Mouse (Mus musculus): ENCODE results near the gene Crybg2. TPM values are rescaled to one million over a fixed set of nuclear protein-coding genes. Genes with fewer than 3 reads are reported as not detected.
A peak's percentile ranks its signal among the peaks of the same experiment; 100 is the strongest.

Gene Crybg2
- total RNA-seq, 2 experiments from 2014 or later = 1.3 to 1.4 TPM

DNA sequence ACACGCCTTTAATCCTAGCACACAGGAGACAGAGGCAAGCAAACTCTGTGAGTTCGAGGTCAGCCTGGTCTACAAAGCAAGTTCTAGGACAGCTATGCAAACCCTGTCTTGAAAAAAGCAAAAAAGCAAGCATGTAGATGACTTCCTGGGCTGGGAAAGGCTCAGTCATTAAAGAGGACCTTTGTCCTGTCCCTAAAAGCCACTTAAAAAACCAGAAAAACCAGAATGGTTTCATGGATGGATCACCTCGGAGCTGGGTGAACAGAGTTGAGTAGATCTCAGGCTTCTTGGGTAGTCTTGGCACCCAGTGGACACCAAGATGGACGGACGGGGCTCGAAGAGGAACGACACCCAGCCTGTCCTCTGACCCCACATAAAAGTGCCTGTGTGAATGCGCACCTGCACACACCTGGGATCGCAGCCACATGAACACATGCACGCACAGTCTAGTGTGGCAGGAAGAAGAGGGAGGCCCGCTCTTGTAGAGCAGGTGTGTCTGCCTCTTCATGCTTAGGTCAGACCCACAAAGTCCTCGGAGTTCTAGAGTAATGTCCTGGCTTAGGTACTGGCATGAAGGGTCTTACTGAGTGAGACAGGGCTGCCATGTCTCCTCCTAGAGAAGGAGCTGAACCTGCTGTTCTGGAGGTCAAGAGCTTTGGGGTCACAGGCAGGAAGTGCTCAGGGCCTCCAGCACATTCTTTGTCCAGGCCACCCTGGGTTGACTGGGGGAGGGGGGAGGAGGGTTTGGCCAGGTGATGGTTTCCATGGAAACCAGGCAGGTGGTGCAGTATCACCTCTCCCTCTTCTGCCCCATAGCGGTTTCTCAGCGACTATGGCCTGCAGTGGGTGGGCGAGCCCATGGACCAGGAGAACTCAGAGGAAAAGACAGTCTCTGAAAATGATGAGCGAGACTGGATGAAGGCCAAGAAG, 54.9 kb downstream of the Crybg2 start:
- intact Hi-C loops (cut with DNase I) = no loop called here
- DNase-seq (ENCODE audit: low spot score in 2 of 2) = no peak

DNA sequence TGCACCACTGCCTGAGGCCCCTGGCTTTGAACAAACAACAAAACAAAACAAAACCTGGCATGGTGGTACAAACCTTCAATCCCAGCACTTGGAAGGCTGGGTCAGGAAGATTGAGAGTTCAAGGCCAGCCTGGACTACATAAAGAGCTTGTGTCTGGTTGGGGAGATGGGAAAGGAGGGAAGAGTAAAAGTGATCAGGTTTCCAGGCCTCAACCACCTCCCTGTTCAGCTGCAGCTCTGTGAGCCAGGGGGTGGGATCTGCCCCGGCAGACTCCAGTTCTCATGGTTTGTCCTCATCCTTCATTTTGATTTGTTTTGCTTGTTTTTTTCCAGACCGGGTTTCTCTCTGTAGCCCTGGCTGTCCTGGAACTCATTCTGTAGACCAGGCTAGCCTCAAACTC, 55.9 kb downstream of the Crybg2 start:
- no peak for DNase-seq (ENCODE audit: low spot score in 2 of 2)
- intact Hi-C loops (cut with DNase I) = no loop called here

DNA sequence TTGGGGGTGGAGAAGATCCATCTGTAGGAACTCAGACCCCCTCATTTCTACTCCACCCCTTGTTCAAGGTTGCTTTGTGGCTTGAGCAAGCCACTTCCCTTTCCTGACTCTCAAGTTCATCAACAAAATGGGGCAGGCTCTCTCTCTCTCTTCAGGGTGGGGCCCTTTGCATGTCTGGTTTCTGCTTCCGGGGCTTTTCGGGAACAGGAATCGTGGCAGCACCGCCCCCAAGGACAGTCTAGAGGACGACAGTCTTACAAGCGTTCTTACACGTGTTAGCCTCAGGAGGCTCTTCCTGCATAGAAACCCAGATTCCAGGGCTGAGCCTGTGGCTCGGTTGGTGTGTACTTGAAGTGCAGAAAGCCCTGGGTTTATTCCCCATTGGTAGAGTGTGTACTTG, 56.4 kb downstream of the Crybg2 start:
- peak in 1 of 2 experiments; percentile 13 for DNase-seq (ENCODE audit: low spot score in 2 of 2)
- intact Hi-C loops (cut with DNase I) = no loop called here

DNA sequence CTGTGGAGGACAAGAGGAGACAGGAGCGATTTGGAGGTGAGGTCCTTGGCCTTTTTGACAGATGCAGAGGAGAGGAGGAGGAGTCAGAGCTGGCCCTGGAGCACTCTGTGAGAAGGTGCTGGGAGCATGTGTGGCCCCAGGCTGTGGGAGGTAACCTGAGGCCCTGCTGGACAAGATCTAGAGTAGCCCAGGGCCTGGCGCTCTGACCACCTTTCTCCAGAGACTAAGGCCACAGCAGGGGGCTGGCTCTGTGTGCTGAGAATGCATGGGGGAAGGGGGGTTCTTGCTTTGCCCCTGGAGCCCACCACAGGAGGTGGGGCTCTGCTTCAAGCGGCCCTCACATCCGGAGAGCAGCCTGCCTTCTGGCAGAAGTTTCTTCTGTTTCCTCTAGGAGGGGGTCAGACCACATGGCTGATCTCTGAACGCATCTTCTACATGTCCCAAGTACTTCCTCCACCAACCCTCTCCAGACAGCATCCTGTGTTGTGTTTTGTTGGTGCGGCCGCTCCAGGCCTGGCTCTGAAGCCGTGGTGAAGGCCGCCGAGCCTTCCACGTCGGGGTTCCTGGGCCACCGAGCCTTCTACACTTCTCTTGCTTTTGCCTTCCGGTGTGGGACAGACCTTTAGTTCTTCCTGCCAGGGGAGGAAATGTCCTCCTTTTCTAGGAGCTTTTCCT, 57.6 kb downstream of the Crybg2 start:
- no peak for DNase-seq (ENCODE audit: low spot score in 2 of 2)
- intact Hi-C loops (cut with DNase I) = no loop called here

DNA sequence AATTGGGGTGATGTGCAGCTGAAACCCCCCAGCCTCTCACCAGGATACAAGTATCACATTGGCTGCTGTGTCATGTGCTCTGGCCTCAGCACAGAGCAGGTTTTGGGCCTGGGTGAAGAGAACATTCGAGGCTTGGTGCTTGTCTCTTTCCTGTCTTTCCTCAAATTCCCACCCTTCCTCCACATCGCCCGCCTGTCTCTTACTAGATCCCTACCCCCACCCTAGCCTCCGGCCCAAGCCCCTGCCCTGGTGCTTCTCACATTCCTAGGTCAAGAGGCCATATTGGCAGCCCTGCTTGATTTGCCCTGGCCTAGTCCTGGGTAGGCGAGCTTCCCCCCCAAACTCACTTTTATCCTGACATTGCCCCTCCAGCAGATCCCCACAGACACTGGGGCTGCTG, 58.4 kb downstream of the Crybg2 start:
- no peak for DNase-seq (ENCODE audit: low spot score in 2 of 2)
- intact Hi-C loops (cut with DNase I) = no loop called here

DNA sequence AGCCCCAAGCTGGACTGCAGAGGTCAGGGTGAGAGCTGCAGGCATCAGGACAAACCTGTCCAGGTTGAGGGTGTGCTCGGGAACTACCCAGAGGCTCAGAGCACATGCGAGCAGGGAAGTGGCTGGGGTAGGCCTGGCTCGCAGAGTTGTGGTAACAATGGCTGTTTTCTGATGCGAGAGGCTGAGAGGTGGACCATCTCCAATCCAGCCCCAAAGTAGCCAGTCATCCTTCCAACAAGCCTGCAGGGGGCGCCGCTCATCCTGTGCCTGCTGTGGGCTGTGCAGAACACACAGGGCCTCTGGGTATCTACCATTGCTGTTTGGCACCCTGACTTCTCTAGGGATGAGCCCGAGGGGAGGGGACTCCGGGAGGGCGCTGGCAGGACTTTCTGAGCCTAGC, 59.0 kb downstream of the Crybg2 start:
- intact Hi-C loops (cut with DNase I) = no loop called here
- no peak for DNase-seq (ENCODE audit: low spot score in 2 of 2)

DNA sequence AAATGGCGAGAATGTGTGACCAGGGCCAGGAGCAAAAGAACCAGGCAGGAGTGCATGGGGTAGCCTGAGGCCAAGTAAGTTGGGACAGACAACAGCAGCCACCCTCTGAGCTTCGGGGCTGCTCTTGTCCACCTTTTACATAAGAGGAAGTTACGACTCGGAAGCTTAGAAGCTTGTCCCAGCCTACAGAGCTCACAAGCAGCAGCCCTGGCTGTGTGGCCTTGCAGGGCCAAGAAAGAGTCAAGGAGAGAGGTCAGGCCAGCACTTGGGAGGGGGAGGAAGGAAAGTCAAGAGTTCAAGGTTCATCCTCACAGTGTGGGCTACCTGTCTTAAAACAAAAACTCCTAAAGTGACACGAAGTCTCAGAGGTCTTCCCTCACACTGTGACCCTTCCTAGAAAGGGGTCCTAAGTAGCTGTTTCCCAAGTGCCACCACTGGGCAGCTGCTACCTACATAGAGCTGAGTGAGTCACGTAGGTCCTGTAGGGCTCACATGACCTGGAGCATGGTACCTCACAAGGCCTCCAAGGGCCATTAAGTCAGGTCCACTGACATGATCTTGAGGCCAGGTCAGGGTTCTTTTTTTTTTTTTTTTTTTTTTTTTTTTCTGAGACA, 59.7 kb downstream of the Crybg2 start:
- DNase-seq (ENCODE audit: low spot score in 2 of 2) = no peak
- intact Hi-C loops (cut with DNase I) = no loop called here

DNA sequence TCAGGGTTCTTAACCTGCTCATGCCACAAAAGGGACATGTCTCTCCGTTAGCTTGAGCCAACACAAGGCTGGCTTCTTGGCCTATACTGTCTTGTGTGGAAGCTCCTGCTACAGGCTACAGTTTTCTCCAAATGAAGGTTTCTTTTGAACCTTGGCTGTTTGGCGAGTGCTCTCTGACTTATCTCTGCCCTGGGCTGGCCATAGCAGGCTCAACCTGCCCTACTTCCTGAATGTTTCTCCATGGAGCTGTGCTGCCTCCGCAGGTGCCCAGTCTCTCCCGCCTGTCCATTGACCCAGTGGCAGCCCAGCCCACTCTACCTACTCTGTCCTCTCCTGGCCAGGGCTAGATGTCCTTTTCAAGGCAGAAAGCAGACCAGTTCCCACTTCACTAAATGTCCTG, 60.3 kb downstream of the Crybg2 start:
- DNase-seq (ENCODE audit: low spot score in 2 of 2) = no peak
- intact Hi-C loops (cut with DNase I) = no loop called here

DNA sequence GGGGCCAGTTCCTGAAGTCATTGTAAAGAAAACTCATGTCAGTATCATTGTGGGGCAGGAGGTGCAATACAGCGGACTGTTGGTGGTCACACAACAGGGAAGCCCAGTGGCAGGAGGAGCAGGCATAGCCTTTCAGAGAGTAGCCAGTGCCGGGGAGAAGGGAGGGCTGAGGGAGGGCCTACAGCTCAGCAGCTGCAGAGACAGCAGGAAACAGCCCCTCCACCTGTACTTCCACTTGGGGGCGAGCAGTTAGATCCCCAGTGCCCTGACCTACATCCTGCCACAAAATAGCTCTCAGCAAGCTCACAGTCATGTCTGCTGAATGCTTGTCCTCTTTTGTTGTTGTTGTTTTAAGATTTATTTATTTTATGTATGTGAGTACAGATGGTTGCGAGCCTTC, 61.0 kb downstream of the Crybg2 start:
- no peak for DNase-seq (ENCODE audit: low spot score in 2 of 2)
- intact Hi-C loops (cut with DNase I) = no loop called here

DNA sequence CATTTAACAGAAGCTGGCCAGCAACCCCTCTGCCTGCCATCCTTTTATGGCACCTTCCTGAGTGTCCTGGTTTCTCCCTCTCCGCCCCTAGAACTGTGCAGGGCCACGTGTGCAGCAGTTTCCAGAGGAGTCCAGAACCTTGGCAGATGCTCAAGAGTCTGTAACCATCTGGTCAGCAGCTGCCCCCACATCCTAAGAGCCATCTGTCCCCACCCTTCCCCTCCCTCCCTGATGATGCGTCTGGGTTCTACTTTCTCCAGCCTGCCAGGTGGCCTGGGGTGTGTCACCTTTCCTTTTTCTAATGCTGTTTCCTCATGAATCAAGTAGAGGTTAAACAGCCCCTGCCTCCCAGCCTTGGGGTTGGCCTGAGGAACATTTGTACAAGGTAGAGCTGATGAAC, 61.7 kb downstream of the Crybg2 start:
- DNase-seq (ENCODE audit: low spot score in 2 of 2) = peak in 1 of 2 experiments; percentile 23
- intact Hi-C loops (cut with DNase I) = no loop called here

DNA sequence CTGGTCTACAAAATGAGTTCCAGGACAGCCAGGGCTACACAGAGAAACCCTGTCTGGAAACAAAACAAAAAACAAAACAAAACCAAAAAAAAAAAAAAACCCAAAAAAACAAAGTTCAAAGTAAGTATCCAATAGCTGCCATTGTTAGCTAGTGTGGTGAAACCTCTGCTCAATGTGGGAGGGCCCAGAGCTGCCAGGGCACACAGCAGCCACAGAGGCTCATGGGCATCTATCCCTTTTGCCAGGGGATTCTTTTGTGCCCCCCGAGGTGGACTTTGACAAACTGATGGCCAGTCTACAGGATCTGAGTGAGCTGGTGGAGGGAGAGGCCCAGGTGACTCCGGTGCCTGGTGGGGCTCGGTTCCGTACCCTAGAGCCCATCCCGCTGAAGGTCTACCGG, 62.5 kb downstream of the Crybg2 start:
- intact Hi-C loops (cut with DNase I) = no loop called here
- no peak for DNase-seq (ENCODE audit: low spot score in 2 of 2)

DNA sequence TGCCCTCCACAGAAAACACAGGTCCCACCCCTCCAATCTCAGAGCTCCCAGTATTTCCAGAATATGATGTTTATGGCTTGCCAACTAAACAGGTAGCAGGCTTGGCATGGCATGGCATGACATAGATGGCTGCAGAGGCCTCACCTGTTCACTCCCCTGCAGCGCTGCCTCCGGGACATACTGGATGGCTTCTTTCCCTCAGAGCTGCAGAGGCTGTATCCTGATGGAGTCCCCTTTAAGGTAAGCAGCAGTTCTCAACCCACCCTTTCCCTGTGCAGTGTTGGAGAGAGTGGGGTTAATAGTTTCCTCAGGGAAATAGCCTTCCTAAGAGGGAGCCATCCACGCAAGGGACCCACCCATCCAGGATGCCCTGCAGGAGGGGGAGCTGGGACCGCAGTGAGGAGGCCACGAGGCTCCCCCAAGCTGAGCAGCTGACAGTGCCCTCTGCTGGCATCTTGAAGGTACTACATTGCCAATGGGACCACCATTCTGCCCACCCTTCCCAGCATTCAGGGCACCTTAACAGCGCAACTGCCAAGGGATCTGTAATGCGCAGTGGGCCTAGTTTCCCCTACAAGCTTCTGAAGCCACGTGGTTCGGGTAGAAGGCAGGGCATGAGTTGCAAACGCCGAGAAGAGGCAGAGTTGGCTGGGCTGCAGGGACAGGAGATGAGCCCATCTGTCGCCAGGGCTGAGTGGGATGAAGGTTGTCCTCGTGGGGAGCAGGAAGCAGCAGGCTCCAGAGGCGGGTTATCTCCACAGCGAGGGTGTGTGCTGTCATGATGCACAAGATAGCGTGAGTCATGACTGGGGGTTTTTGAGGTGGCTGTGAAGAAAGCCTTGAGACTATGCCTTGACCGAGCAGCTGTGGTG, 63.3 kb downstream of the Crybg2 start:
- intact Hi-C loops (cut with DNase I) = loop anchor here (1.0 kb wide), 1 partner anchor 88 kb away; no protein-coding TSS in a partner anchor
- DNase-seq (ENCODE audit: low spot score in 2 of 2) = peak; percentile 74 to 89

DNA sequence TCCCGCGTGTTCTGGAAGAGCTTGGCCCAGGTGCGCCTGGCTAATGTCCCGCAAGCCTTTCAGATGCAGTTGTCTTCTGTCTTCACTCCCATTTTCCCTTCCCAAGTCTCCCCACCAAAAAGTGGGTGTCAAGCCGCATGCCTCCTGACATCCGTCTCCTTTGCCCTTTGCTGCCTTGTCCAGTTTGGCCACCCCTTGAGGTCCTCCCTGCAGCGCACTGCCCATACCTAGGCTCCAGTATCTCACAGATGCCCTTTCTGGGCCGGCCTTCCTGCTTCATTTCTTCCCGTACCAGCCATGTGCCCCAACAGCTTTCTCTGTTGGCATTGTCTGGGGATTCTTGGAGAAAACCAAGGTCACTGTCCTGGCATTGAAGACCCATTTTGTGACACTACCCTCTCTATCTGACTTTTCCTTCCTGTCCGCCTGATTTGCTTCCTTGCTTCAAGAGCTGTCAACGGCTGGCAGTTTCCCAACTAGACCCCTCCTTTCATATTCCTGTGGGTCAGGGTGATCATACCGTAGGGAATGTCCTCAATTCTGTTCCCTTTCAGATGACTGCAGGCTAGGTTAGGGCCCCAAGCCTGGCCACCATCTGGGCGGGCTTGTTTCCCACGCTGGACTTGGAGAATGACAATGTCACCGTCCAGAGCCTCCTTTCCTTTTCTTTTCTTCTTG, 64.9 kb downstream of the Crybg2 start:
- no peak for DNase-seq (ENCODE audit: low spot score in 2 of 2)
- intact Hi-C loops (cut with DNase I) = no loop called here

DNA sequence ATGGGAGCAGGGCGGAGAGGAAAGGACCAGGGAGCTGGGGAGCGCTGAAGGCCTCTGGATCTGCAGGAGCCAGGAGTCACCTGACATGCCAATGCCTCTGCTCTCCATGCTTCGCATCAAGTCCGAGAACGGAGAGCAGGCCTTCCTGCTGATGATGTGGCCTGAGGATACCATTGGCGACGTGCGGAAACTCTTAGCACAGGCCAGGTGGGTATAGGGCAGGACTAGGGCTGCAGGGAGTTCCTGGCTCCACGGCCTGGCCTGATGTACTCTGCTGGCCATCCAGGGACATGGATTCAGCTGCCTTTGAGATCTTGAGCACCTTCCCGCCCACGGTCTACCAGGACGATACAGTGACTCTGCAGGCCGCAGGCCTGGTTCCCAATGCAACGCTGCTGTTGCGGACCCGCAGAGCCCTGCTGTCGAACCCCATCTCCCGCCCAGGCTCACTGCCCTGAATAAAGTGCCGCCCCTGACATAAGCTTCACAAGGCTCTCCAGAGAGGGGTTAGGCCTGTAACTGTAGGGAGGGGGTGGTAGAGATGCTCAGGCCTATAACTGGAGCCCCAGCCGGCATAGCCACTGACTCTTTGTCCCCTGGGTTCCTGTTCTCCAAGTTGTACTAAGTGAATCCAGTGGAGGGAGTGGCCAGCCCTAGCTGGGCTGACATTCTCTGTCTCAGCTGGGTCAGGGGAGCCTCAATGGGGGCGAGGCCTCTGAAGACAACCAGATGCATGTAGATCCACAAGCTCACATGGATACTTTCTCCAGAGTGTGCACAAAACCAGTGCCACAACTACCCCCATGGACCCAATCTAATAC, 65.9 kb downstream of the Crybg2 start:
- peak in 1 of 2 experiments; percentile 20 for DNase-seq (ENCODE audit: low spot score in 2 of 2)
- intact Hi-C loops (cut with DNase I) = no loop called here

DNA sequence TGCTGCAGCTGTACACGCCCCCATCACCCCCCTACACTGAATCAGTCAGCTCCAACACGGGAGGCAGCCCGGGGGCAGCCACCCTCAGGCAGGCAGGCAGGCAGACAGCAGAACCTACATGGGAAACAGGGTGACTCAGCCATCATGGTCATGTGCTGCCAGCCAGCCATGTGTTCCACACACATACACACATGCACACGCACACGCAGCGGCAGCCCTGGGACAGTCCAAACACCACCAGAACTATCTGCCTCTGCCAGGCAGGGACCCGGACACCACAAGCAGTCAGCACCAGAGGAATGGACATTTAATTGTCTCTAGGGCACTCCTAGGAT, 66.5 kb downstream of the Crybg2 start:
- peak; percentile 59 to 80 for DNase-seq (ENCODE audit: low spot score in 2 of 2)
- intact Hi-C loops (cut with DNase I) = no loop called here

DNA sequence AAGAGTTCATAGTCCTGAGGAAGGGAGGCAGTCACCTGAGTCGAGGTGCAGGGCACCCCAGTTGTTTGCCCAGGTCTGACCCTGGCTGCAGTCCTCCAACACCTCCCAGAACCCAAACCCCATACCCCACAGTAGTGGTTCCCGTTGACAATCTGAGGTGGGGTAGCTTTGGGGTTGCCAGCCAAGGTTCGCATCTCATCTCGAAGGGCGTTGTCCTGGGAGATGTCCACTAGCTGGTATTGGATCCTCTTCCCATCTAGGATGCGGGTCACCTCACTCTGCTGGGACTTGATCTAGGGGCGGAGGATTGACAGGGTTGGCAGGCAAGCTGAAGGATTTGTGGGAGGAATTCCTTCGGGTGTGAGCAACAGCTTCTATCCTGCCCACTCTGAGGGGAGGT, 67.2 kb downstream of the Crybg2 start:
- DNase-seq (ENCODE audit: low spot score in 2 of 2) = no peak
- intact Hi-C loops (cut with DNase I) = no loop called here

DNA sequence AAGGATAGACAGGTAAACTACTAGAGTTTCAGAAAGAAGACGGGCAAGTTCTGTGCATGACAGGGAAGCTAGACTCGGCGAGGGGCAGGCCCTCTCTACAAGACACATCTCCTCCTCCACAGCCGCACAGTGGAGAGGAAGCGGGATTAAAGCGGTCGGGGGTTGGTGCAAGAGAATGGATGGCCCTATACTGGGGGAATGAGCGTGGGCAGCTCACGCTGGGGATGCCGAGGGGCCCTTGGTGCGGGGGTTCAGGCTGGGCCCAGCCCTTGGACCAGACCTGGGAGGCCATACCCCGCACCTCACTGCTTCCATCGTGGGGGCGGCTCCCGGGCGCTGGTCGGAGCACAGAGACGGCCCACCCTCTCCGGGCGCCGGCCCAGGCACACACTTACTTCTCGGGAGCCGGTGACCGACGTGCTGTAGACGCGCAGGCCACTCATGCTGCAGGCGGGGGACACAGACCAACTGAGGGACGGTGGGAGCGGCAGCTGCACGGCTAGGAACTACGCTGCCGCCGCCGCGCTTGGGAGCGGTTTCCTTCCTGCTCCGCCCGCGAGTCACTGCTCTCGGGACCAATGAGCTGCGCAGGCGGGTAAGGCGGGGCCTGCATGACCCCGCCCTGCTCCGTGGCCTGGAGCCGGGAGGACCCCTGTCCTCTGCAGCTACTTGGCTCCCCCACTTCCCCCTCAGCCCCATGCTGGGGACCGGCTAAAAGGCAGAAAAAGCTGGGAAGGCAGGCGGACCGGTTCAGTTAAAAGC, 67.8 kb downstream of the Crybg2 start, which contains the start of gene Sh3bgrl3:
Gene Sh3bgrl3 (minus strand): TSS at position 569 of the 762 bp plus-strand sequence.
- intact Hi-C loops (cut with DNase I) = no loop called here
- DNase-seq (ENCODE audit: low spot score in 2 of 2) = peak; percentile 88 to 89

All from left cerebral cortex, postnatal 14 days (tissue).